ENCODE assay signal across 1 mouse cellular context in genomic region chr4:107254414-107254813, GRCm38 (mm10).
TF ChIP-seq lines count a peak whose summit lies in the region.

No protein-coding gene starts in this region.

TF ChIP-seq in CH12.LX, 34 proteins besides CTCF, POLR2A, EP300 and RAD21 (continued from another document):
- TF ChIP-seq MAZ (IDR thresholded peaks at IDR 0.05; ENCODE audit: low read depth, low read length) = no peak
- TF ChIP-seq MEF2A (IDR thresholded peaks at IDR 0.05; ENCODE audit: borderline replicate concordance, low read depth, low read length) = no peak
- 0 out of 2 replicates have a peak, but pooled peaks have one; percentile 26 for TF ChIP-seq TBP (conservative IDR thresholded peaks at IDR 0.05; ENCODE audit: low read depth, low read length)
